Mouse (Mus musculus) E14TG2a.4 (cell line): ENCODE results near the gene Drap1.

Experiments used
- CTCF ChIP-seq: conservative IDR thresholded peaks from 2 replicates; pipeline ENCODE4 v1.5.1; 2014; ENCODE audit warnings: low read length
- NANOG ChIP-seq: IDR thresholded peaks from 2 replicates; pipeline ENCODE4 v1.6.1; 2014; ENCODE audit warnings: borderline replicate concordance, low read length, mixed read lengths
- POU5F1 ChIP-seq: IDR thresholded peaks from 2 replicates; pipeline ENCODE4 v1.6.1; 2014; ENCODE audit warnings: low read length, borderline replicate concordance

DNA sequence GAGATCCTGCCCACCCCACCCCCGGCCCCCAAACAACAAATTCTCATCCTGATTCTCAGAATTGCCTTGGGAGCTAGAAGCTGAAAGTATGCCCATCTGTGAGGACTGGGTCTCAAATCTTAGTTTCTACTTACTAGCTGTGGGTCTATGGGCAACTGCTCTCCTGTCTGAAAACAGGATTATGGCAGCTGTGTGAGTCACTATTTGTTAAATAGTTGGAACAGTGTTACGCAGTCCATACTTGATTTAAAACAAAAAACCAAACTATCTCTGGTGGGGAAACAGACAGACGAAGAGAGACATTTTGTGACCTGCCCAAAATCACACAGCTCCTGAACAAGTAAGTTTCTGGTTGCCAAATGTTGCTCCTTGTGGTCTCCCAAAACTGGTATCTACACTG is 24.9 kb upstream of the Drap1 start:
- TF ChIP-seq CTCF (no peak), NANOG (no peak), POU5F1 (no peak)
